Mouse (Mus musculus): ENCODE results near the gene Birc6.

The Birc6 gene

GRCm38 (mm10) chr17:74527729-74528607, at the start of gene Birc6:
Gene Birc6 (plus strand): TSS chr17:74528295.
- DNase-seq (ENCODE audit: low read depth, low spot score) = peak; percentile 99

- DNase-seq (ENCODE audit: low read depth, low spot score) = peak; percentile 79
Observed at GRCm38 (mm10) chr17:74480361-74481069, 47.6 kb upstream of the Birc6 start.

GRCm38 (mm10) chr17:74489024-74489900, 38.8 kb upstream of the Birc6 start, which contains the start of gene Yipf4:
Gene Yipf4 (plus strand): TSS chr17:74489493.
- peak; percentile 98 for DNase-seq (ENCODE audit: low read depth, low spot score)

GRCm38 (mm10) chr17:74489901-74490220, 38.2 kb upstream of the Birc6 start:
- DNase-seq (ENCODE audit: low read depth, low spot score) = no peak

GRCm38 (mm10) chr17:74491565-74491964, 36.5 kb upstream of the Birc6 start:
- DNase-seq (ENCODE audit: low read depth, low spot score) = no peak

GRCm38 (mm10) chr17:74500204-74500603, 27.9 kb upstream of the Birc6 start:
- DNase-seq (ENCODE audit: low read depth, low spot score) = no peak

- no peak for DNase-seq (ENCODE audit: low read depth, low spot score)
Observed at GRCm38 (mm10) chr17:74501085-74501484, 27.0 kb upstream of the Birc6 start.

GRCm38 (mm10) chr17:74507934-74508333, 20.2 kb upstream of the Birc6 start:
- DNase-seq (ENCODE audit: low read depth, low spot score) = no peak

GRCm38 (mm10) chr17:74508600-74508999, 19.5 kb upstream of the Birc6 start:
- peak; percentile 46 for DNase-seq (ENCODE audit: low read depth, low spot score)

- DNase-seq (ENCODE audit: low read depth, low spot score) = no peak
Observed at GRCm38 (mm10) chr17:74512308-74512707, 15.8 kb upstream of the Birc6 start.

GRCm38 (mm10) chr17:74522797-74523723, 5.0 kb upstream of the Birc6 start:
- DNase-seq (ENCODE audit: low read depth, low spot score) = peak; percentile 87

GRCm38 (mm10) chr17:74526117-74526516, 2.0 kb upstream of the Birc6 start:
- DNase-seq (ENCODE audit: low read depth, low spot score) = no peak

GRCm38 (mm10) chr17:74526806-74527653, 1.1 kb upstream of the Birc6 start:
- DNase-seq (ENCODE audit: low read depth, low spot score) = peak; percentile 93

GRCm38 (mm10) chr17:74528648-74529532, 795 bp downstream of the Birc6 start:
- no peak for DNase-seq (ENCODE audit: low read depth, low spot score)

GRCm38 (mm10) chr17:74529533-74529824, 1.4 kb downstream of the Birc6 start:
- DNase-seq (ENCODE audit: low read depth, low spot score) = no peak

GRCm38 (mm10) chr17:74534971-74535370, 6.9 kb downstream of the Birc6 start:
- DNase-seq (ENCODE audit: low read depth, low spot score) = peak; percentile 77

- no peak for DNase-seq (ENCODE audit: low read depth, low spot score)
Observed at GRCm38 (mm10) chr17:74537526-74537925, 9.4 kb downstream of the Birc6 start.

GRCm38 (mm10) chr17:74543615-74544014, 15.5 kb downstream of the Birc6 start:
- DNase-seq (ENCODE audit: low read depth, low spot score) = no peak

GRCm38 (mm10) chr17:74554118-74554517, 26.0 kb downstream of the Birc6 start:
- DNase-seq (ENCODE audit: low read depth, low spot score) = no peak

All from R1 (cell line).